Mouse (Mus musculus): Measurements from ENCODE around the gene Hoxa11. TPM values are rescaled to one million over a fixed set of nuclear protein-coding genes. Genes with fewer than 3 reads are reported as not detected.

Gene Hoxa11
- polyA plus RNA-seq, 2 experiments, result not detected

- Histone ChIP-seq H3K36me3 (replicated peaks; ENCODE audit: control insufficient read depth, insufficient read depth, low read depth) (no peaks in the 10 kb centered on the region), H3K9me3 (ENCODE audit: control insufficient read depth, low read length) (no peaks in the 10 kb centered on the region), H3K4me1 (replicated peaks; ENCODE audit: control insufficient read depth in 2 of 2, insufficient read depth in 2 of 2, low read length in 1 of 2) (no peaks in the 10 kb centered on the region), H3K9ac (replicated peaks) (no peak overlapping the region), H3K4me3 (ENCODE audit: insufficient read depth in 1 of 2, low read depth in 2 of 2, low read length in 2 of 2) (no peak overlapping the region), H3K27ac (no peak overlapping the region), H3K27me3 (ENCODE audit: control insufficient read depth, insufficient read depth, low read length) (peaks cover 92% of the 10 kb centered on the region), H3K4me2 (ENCODE audit: low read depth) (no peak overlapping the region)
- DNase-seq (ENCODE audit: low read depth in 3 of 3, low spot score in 3 of 3) (no peak), ATAC-seq (ENCODE audit: insufficient read depth) (no peak)
- WGBS (ENCODE audit: insufficient replicate concordance), result 2% methylated on average over 24 of the region's 24 CpGs
- no peak for TF ChIP-seq CTCF (IDR thresholded peaks at IDR 0.05; ENCODE audit: low read depth)
- no peak for TF ChIP-seq EP300 (IDR thresholded peaks at IDR 0.05; ENCODE audit: low read depth)
Observed at GRCm38 (mm10) chr6:52252016-52252774, 6.6 kb upstream of the Hoxa11 start.

GRCm38 (mm10) chr6:52251177-52251879 is 5.7 kb upstream of the Hoxa11 start:
- Histone ChIP-seq H3K36me3 (replicated peaks; ENCODE audit: control insufficient read depth, insufficient read depth, low read depth) (no peaks in the 10 kb centered on the region), H3K4me2 (ENCODE audit: low read depth) (no peak overlapping the region), H3K4me1 (replicated peaks; ENCODE audit: control insufficient read depth in 2 of 2, insufficient read depth in 2 of 2, low read length in 1 of 2) (no peaks in the 10 kb centered on the region), H3K9me3 (ENCODE audit: control insufficient read depth, low read length) (no peaks in the 10 kb centered on the region), H3K9ac (replicated peaks) (no peak overlapping the region), H3K4me3 (ENCODE audit: insufficient read depth in 1 of 2, low read depth in 2 of 2, low read length in 2 of 2) (no peak overlapping the region), H3K27ac (no peak overlapping the region), H3K27me3 (ENCODE audit: control insufficient read depth, insufficient read depth, low read length) (peaks cover 93% of the 10 kb centered on the region)
- ATAC-seq (ENCODE audit: insufficient read depth) (no peak), DNase-seq (ENCODE audit: low read depth in 3 of 3, low spot score in 3 of 3) (no peak)
- WGBS (ENCODE audit: insufficient replicate concordance), result 7% methylated on average over 7 of the region's 7 CpGs
- TF ChIP-seq CTCF (IDR thresholded peaks at IDR 0.05; ENCODE audit: low read depth) (no peak), EP300 (IDR thresholded peaks at IDR 0.05; ENCODE audit: low read depth) (no peak)

GRCm38 (mm10) chr6:52249826-52250225 is 4.2 kb upstream of the Hoxa11 start:
- TF ChIP-seq CTCF (IDR thresholded peaks at IDR 0.05; ENCODE audit: low read depth) (no peak), EP300 (IDR thresholded peaks at IDR 0.05; ENCODE audit: low read depth) (no peak)
- H3K27ac ChIP-seq, result no peak overlapping the region
- H3K36me3 ChIP-seq (replicated peaks; ENCODE audit: control insufficient read depth, insufficient read depth, low read depth), result no peaks in the 10 kb centered on the region
- H3K4me1 ChIP-seq (replicated peaks; ENCODE audit: control insufficient read depth in 2 of 2, insufficient read depth in 2 of 2, low read length in 1 of 2), result no peaks in the 10 kb centered on the region
- WGBS (ENCODE audit: insufficient replicate concordance), result 0% methylated on average over 4 of the region's 4 CpGs
- no peak overlapping the region for H3K4me2 ChIP-seq (ENCODE audit: low read depth)
- ATAC-seq (ENCODE audit: insufficient read depth), result no peak
- no peak for DNase-seq (ENCODE audit: low read depth in 3 of 3, low spot score in 3 of 3)
- H3K27me3 ChIP-seq (ENCODE audit: control insufficient read depth, insufficient read depth, low read length), result peaks cover 95% of the 10 kb centered on the region
- no peak overlapping the region for H3K4me3 ChIP-seq (ENCODE audit: insufficient read depth in 1 of 2, low read depth in 2 of 2, low read length in 2 of 2)
- H3K9ac ChIP-seq (replicated peaks), result no peak overlapping the region
- H3K9me3 ChIP-seq (ENCODE audit: control insufficient read depth, low read length), result no peaks in the 10 kb centered on the region

GRCm38 (mm10) chr6:52249415-52249738 is 3.8 kb upstream of the Hoxa11 start:
- Histone ChIP-seq H3K36me3 (replicated peaks; ENCODE audit: control insufficient read depth, insufficient read depth, low read depth) (no peaks in the 10 kb centered on the region), H3K9me3 (ENCODE audit: control insufficient read depth, low read length) (no peaks in the 10 kb centered on the region), H3K4me1 (replicated peaks; ENCODE audit: control insufficient read depth in 2 of 2, insufficient read depth in 2 of 2, low read length in 1 of 2) (no peaks in the 10 kb centered on the region), H3K27me3 (ENCODE audit: control insufficient read depth, insufficient read depth, low read length) (peaks cover 98% of the 10 kb centered on the region), H3K4me2 (ENCODE audit: low read depth) (no peak overlapping the region), H3K9ac (replicated peaks) (no peak overlapping the region), H3K4me3 (ENCODE audit: insufficient read depth in 1 of 2, low read depth in 2 of 2, low read length in 2 of 2) (no peak overlapping the region), H3K27ac (no peak overlapping the region)
- under 1% methylated on average over 16 of the region's 16 CpGs for WGBS (ENCODE audit: insufficient replicate concordance)
- TF ChIP-seq CTCF (IDR thresholded peaks at IDR 0.05; ENCODE audit: low read depth) (no peak), EP300 (IDR thresholded peaks at IDR 0.05; ENCODE audit: low read depth) (no peak)
- ATAC-seq (ENCODE audit: insufficient read depth) (no peak), DNase-seq (ENCODE audit: low read depth in 3 of 3, low spot score in 3 of 3) (no peak)

- no peak for DNase-seq (ENCODE audit: low read depth in 3 of 3, low spot score in 3 of 3)
- no peak overlapping the region for H3K9ac ChIP-seq (replicated peaks)
- ATAC-seq (ENCODE audit: insufficient read depth), result no peak
- no peaks in the 10 kb centered on the region for H3K9me3 ChIP-seq (ENCODE audit: control insufficient read depth, low read length)
- no peak for TF ChIP-seq EP300 (IDR thresholded peaks at IDR 0.05; ENCODE audit: low read depth)
- no peak for TF ChIP-seq CTCF (IDR thresholded peaks at IDR 0.05; ENCODE audit: low read depth)
- no peak overlapping the region for H3K4me2 ChIP-seq (ENCODE audit: low read depth)
- 1% methylated on average over 27 of the region's 27 CpGs for WGBS (ENCODE audit: insufficient replicate concordance)
- peaks cover 98% of the 10 kb centered on the region for H3K27me3 ChIP-seq (ENCODE audit: control insufficient read depth, insufficient read depth, low read length)
- H3K4me1 ChIP-seq (replicated peaks; ENCODE audit: control insufficient read depth in 2 of 2, insufficient read depth in 2 of 2, low read length in 1 of 2), result no peaks in the 10 kb centered on the region
- no peak overlapping the region for H3K27ac ChIP-seq
- no peaks in the 10 kb centered on the region for H3K36me3 ChIP-seq (replicated peaks; ENCODE audit: control insufficient read depth, insufficient read depth, low read depth)
- no peak overlapping the region for H3K4me3 ChIP-seq (ENCODE audit: insufficient read depth in 1 of 2, low read depth in 2 of 2, low read length in 2 of 2)
Observed at GRCm38 (mm10) chr6:52248638-52249414, 3.2 kb upstream of the Hoxa11 start.

Measured in liver, embryonic 14.5 days (tissue).